Mouse (Mus musculus) spleen, adult 12 weeks (tissue): Measurements from ENCODE around the gene Gm13290.
"Not testable (repeated sequence)": the region's sequence is repeated elsewhere in the genome, so short reads cannot be mapped to it uniquely, and the experiment has no call there.

ENCODE experiments used
- DNase-seq: peaks from one replicate; pipeline ENCODE4 v3.0.0; 2022; ENCODE audit warnings: low spot score

Gm13290 gene

DNA sequence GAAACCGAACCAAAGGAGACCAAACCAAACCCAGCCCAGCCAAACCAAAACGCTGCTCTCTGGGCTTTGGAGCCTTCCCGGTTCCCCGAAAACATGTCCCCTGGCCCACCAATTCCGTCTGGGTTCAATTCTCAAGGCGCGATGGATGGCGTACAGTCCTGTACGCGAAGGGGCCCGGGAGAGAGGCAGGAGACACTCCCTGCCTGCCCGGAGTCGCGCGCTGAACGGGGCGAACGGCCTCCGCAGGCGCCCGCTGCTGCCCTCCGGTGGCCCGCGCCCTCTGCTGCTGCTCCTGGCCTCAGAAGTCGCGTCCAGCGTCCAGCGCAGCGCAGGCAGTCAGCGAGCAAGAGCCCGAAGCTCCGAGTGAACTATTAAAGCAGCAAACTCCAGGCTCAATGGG lies at the start of gene Gm13290:
Gm13290 (plus strand) TSS at position 301 of the 400 bp plus-strand sequence.
- DNase-seq: not testable (repeated sequence)

DNA sequence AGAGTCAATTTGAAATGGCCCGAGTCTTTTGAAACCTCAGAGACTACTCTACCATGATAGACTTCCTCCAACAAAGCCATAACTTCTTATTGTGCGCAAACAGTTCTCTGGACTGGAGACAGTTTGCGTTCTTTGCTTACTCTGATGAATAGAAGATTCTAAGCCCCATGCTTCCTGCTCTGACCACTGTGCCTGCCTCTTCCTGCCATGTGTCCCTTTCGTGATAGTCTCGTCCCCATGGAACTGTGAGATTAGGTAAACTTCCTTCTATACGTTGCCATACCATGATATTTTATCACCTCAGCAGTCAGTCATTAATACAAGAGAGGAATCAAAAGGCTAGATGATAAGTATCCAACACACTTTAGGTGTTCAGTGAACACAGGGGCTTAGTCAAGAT lies 46.9 kb upstream of the Gm13290 start:
- DNase-seq: no peak

GRCm38 (mm10) chr4:88727324-88727723 lies 46.3 kb upstream of the Gm13290 start:
- no peak for DNase-seq

DNA sequence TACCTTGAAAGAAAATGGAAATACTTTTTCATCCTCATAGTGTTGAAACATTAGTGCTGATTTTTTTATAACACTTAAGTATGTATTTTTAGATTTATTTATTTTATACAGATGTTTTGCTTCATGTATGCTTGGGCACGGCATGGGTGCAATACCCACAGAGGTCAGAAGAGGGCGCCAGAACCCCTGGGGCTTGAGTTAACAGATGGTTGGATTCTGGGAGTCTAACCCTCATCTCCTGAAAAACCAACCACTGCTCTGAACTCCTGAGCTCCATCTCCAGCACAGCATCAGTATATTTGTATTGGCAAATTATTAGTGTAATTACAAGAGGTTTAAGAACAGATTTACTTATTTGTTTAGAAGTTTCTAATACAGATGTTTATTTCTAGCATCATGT lies 35.2 kb upstream of the Gm13290 start:
- DNase-seq: peak; percentile 63

GRCm38 (mm10) chr4:88739036-88739435 lies 34.6 kb upstream of the Gm13290 start:
- no peak for DNase-seq

GRCm38 (mm10) chr4:88741426-88741825 lies 32.2 kb upstream of the Gm13290 start:
- DNase-seq: no peak

DNA sequence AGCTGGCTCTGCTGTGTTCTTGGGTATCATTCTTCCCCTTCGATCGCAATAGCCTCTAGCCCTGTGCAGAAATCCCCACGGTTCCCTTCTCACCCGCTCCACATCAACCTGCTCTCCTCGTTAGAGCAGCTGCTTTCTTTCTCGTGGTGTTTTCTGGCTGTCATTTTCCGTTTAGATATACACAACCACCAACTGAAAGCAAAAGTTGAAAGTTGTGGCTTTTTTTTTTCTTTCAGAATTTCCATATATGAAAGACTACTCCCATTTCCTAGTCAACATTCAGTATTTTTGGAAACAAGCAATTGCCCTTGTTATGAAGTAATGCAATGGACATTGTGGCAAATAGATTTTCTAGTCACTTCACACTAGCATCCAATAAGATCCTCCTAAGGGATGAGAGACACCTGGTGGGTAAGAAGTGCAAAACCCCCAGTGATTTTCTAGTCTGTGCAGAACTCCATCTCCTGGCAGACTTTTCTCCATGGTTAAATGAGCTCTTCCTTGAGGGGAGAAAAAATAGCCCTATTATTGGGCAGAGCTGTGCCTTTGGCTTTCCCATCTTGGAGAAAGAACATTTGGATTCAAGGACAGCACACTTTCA lies 30.8 kb upstream of the Gm13290 start:
- no peak for DNase-seq

DNA sequence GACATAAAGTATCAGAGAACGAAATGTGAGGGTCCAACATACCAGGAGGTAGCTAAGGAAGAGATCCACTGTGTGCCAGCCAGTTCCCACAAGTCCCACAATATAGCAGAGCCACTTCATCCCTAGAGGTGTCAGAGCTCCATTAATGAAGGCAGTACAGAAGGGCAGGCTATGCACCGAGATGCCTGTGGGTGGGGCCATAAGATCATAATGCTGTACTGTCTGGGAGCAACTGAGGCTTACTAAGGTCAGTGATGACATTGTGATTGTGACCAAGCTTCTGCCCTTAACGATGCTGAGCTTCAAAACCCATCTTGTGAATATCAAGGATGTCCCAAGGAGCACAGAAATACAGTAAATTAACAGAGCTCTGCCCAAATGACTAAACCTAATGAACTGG lies 29.4 kb upstream of the Gm13290 start:
- no peak for DNase-seq

DNA sequence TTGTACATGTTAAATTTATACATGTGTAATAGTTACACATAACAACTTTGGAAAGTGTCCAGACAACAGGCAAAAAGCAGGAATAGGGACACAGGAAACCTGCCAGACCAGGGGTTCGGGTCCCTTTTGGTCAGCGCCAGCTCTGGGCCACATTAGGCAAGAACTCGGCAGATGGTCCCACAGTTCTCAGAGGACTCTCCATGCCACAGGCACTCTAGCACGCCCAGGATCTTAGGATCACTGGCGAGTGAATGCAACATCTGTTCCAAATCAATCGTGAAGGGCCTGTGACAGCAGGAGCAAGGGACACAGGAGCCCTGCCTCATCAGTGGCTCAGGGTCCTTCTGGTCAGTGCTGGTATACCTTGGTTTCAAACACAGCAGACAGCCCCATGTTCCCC lies 23.7 kb upstream of the Gm13290 start:
- DNase-seq: no peak

DNA sequence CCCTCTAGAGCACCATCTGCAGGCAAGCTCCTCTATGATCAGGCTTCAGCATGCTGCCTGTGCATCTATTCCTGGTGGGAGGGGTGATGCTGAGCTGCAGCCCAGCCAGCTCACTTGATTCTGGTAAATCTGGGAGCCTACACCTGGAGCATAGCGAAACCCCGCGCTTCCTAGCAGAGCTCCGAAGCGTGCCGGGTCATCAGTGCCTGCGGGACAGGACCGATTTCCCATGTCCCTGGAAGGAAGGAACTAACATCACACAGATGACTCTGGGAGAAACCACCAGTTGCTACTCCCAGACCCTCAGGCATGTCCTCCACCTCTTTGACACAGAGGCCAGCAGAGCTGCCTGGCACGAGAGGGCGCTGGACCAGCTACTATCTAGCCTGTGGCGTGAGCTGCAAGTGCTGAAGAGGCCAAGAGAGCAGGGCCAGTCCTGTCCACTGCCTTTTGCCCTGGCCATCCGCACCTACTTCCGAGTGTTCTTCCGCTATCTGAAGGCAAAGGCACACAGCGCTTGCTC lies 18.8 kb upstream of the Gm13290 start, which contains the start of gene Gm13271:
Gm13271 (plus strand) TSS at position 51 of the 523 bp plus-strand sequence.
- not testable (repeated sequence) for DNase-seq

GRCm38 (mm10) chr4:88756581-88757513 lies 16.8 kb upstream of the Gm13290 start:
- not testable (repeated sequence) for DNase-seq

DNA sequence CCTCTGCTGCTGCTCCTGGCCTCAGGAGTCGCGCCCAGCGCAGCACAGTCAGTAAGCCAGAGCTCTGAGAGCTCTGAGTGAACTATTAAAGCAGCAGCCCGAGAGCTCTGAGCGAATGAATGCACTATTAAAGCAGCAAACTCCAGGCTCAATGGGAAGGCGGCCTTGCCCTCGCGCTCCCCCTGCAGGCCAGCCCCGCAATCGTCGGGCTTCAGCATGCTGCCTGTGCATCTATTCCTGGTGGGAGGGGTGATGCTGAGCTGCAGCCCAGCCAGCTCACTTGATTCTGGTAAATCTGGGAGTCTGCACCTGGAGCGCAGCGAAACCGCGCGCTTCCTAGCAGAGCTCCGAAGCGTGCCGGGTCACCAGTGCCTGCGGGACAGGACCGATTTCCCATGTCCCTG lies 16.0 kb upstream of the Gm13290 start:
- DNase-seq: not testable (repeated sequence)

DNA sequence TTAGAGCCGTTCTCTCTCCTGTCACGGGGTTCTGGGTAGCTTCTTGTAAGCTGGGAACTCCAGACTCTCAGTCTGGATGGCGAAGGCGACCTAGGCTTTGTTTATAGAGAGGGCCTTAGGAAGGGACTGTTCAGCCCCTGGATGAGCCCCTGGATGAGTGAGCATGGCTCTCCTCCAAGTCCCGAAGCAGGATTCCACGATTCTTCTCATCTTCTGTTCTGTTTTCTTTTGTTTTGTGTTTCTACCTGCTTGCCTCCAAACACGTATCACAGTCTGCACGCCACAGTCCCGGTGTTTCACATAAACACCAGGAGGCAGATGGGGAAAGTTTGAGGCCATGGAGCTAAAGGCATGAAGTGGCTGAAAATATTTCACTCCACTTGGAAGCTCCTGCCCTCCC lies 14.9 kb upstream of the Gm13290 start:
- DNase-seq: not testable (repeated sequence)

GRCm38 (mm10) chr4:88759610-88760268 lies 13.9 kb upstream of the Gm13290 start, which contains the start of gene Gm13283:
TSS of gene Gm13283 (plus strand) at chr4:88760119.
- DNase-seq: not testable (repeated sequence)

- not testable (repeated sequence) for DNase-seq
Observed at GRCm38 (mm10) chr4:88760431-88760830, 13.2 kb upstream of the Gm13290 start.

GRCm38 (mm10) chr4:88761776-88762175 lies 11.9 kb upstream of the Gm13290 start:
- not testable (repeated sequence) for DNase-seq

DNA sequence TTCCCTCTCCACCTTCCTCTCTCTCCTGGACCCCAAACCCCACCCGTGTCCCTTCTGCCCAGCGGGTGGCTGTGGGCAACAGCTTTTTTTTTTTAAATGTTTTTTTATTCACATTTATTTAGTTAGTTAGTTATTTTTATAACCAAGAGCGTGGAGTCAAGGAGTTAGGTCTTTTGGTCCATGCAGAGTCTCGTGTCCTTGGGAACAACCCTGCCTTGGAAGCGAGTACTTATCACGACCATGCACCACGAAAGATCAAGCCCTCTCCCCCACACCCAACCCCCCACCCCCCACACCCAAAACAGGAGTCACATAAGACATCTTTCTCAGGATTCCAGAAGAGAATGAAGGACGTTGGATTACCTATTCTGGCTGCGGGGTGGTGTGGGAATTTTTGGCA lies 11.3 kb upstream of the Gm13290 start:
- not testable (repeated sequence) for DNase-seq

- DNase-seq: not testable (repeated sequence)
Observed at GRCm38 (mm10) chr4:88763384-88764018, 10.1 kb upstream of the Gm13290 start.

DNA sequence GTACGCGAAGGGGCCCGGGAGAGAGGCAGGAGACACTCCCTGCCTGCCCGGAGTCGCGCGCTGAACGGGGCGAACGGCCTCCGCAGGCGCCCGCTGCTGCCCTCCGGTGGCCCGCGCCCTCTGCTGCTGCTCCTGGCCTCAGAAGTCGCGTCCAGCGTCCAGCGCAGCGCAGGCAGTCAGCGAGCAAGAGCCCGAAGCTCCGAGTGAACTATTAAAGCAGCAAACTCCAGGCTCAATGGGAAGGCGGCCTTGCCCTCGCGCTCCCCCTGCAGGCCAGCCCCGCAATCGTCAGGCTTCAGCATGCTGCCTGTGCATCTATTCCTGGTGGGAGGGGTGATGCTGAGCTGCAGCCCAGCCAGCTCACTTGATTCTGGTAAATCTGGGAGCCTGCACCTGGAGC lies 3.0 kb downstream of the Gm13290 start, which contains the start of gene Gm13289:
Gm13289 (plus strand) TSS at position 301 of the 400 bp plus-strand sequence.
- DNase-seq: not testable (repeated sequence)

- not testable (repeated sequence) for DNase-seq
Observed at GRCm38 (mm10) chr4:88779550-88779949, 5.9 kb downstream of the Gm13290 start, which contains the start of gene Gm13272. TSS of gene Gm13272 (plus strand) at chr4:88779850.

GRCm38 (mm10) chr4:88780320-88780719 lies 6.7 kb downstream of the Gm13290 start:
- not testable (repeated sequence) for DNase-seq
